Mouse (Mus musculus): ENCODE results near the gene Lamtor3. TPM values are rescaled to one million over a fixed set of nuclear protein-coding genes. Genes with fewer than 3 reads are reported as not detected.

Lamtor3 gene
- polyA plus RNA-seq (2014; fragmentation: Illumina TruSeq; extraction: RNeasy Lipid Tissue Mini Kit (QIAGEN cat#74804); ENCODE audit: low read depth, low replicate concordance), result 17.6 TPM

DNA sequence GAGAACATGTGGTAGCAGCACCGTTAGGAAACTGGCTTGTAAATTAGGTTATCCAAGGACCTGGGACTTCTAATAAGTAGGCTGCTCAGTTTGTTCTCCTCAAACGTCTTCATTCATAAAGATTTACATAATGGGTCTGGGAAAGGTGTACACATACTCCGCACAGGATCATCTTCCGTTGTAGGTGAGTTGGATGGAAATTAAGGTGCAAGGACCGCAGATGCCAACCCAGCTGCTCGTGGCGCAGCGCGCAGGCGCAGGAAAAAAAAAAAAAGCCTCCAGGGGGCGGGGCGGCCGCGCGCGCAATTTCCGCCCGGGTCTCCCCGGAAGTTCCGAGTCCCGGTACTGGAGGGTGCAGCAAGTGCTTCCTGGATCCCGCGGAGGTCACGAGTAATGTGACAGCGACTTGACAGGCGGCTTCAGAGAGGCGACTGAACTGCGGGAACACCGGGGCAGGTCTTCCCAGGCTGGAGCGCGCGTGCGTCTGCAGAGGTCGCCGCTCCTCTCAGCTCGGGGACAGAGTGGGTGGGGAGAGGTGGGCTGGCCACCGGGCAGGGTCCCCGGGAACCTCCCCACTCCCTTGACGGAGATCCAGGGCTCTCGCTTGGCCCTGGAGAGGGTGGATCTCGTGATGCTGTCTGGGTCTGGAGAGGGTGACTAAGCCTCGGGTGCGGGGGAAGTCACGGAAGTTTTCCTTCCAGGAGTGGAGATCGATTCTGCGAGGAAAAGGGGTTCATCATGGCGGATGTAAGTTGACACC is at the start of gene Lamtor3:
Gene Lamtor3 (plus strand): TSS at position 335 of the 760 bp plus-strand sequence.

Other genes with a start within 250 kb of the Lamtor3 start
- not detected for gene Gm21962, start 247.0 kb upstream of the Lamtor3 start, polyA plus RNA-seq (2014; fragmentation: Illumina TruSeq; extraction: RNeasy Lipid Tissue Mini Kit (QIAGEN cat#74804); ENCODE audit: low read depth, low replicate concordance)
- 129 TPM for gene H2afz, start 54.0 kb upstream of the Lamtor3 start, polyA plus RNA-seq (2014; fragmentation: Illumina TruSeq; extraction: RNeasy Lipid Tissue Mini Kit (QIAGEN cat#74804); ENCODE audit: low read depth, low replicate concordance)
- gene Dnajb14, start 50.8 kb upstream of the Lamtor3 start, polyA plus RNA-seq (2014; fragmentation: Illumina TruSeq; extraction: RNeasy Lipid Tissue Mini Kit (QIAGEN cat#74804); ENCODE audit: low read depth, low replicate concordance), result 10.4 TPM
- gene Dapp1, start 63.0 kb downstream of the Lamtor3 start, polyA plus RNA-seq (2014; fragmentation: Illumina TruSeq; extraction: RNeasy Lipid Tissue Mini Kit (QIAGEN cat#74804); ENCODE audit: low read depth, low replicate concordance), result 1.4 TPM
- gene 1110002E22Rik, start 146.5 kb downstream of the Lamtor3 start, polyA plus RNA-seq (2014; fragmentation: Illumina TruSeq; extraction: RNeasy Lipid Tissue Mini Kit (QIAGEN cat#74804); ENCODE audit: low read depth, low replicate concordance), result not detected
- gene Gm5105, start 148.9 kb downstream of the Lamtor3 start, polyA plus RNA-seq (2014; fragmentation: Illumina TruSeq; extraction: RNeasy Lipid Tissue Mini Kit (QIAGEN cat#74804); ENCODE audit: low read depth, low replicate concordance), result not detected
- gene Trmt10a, start 224.9 kb downstream of the Lamtor3 start, polyA plus RNA-seq (2014; fragmentation: Illumina TruSeq; extraction: RNeasy Lipid Tissue Mini Kit (QIAGEN cat#74804); ENCODE audit: low read depth, low replicate concordance), result 5.7 TPM
- gene Mttp, start 226.5 kb downstream of the Lamtor3 start, polyA plus RNA-seq (2014; fragmentation: Illumina TruSeq; extraction: RNeasy Lipid Tissue Mini Kit (QIAGEN cat#74804); ENCODE audit: low read depth, low replicate concordance), result 196 TPM